Mouse (Mus musculus): ENCODE results near the gene Gm47791.

DNA sequence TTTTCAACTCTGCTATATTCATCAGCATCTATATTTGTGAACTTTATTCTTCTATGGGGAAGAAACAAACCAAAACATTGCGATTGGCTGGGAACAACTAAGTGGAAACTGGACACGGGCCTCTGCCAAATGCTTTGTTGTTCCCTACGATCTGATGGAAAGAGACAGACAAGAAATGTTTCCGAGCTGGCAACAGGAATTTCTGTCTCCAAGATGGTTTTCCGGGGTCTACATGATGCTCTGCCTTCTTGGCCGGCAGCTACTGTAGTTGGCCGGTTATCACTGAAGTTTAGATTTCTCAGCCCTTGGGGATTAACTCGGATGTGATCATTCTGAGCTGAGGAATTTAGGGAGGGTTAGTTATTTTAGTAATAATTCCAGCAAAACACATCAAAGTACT lies 35.3 kb upstream of the Gm47791 start:
- no peak for TF ChIP-seq CTCF (IDR thresholded peaks at IDR 0.05; ENCODE audit: extremely low read depth, insufficient read length, insufficient replicate concordance, low read depth, low read length)
- TF ChIP-seq POLR2A (IDR thresholded peaks at IDR 0.05; ENCODE audit: low read depth, low read length) = no peak
